Mouse (Mus musculus) left cerebral cortex, postnatal 10 days (tissue): Measurements from ENCODE around the gene Hmgb2. TPM values are rescaled to one million over a fixed set of nuclear protein-coding genes. Genes with fewer than 3 reads are reported as not detected.

Source experiments
- DNase-seq, 2 experiments: peaks; one replicate each; pipeline ENCODE4 v3.0.0; 2021 to 2022; ENCODE audit warnings: low spot score in 2 of 2, mixed read lengths in 1 of 2; ENCODE audit errors: extremely low spot score in 1 of 2
- intact Hi-C: fragments of 180-260 bp; cut with DNase I; formaldehyde crosslinking; loops from one replicate; pipeline ENCODE4 v1.15.1; 2025
- total RNA-seq, 2 experiments: library from RNA; stranded (reverse); gene quantifications; 2 replicates each; pipeline ENCODE4 v1.2.3; 2021

Gene Hmgb2
- 10 to 100 TPM; 13.1 to 15.5 TPM for total RNA-seq

GRCm38 (mm10) chr8:57511316-57512118, at the start of gene Hmgb2:
Gene Hmgb2 (plus strand): TSS chr8:57511907.
- peak; percentile 100 for DNase-seq
- intact Hi-C loops, result no loop called here

- intact Hi-C loops, result no loop called here
- DNase-seq, result no peak
Measured at GRCm38 (mm10) chr8:57462839-57463238, 48.9 kb upstream of the Hmgb2 start.

GRCm38 (mm10) chr8:57463757-57464156, 48.0 kb upstream of the Hmgb2 start:
- DNase-seq, result no peak
- intact Hi-C loops, result no loop called here

- peak in 1 of 2 experiments; percentile 25 for DNase-seq
- intact Hi-C loops, result no loop called here
Measured at GRCm38 (mm10) chr8:57468624-57469023, 43.1 kb upstream of the Hmgb2 start.

GRCm38 (mm10) chr8:57470863-57471262, 40.8 kb upstream of the Hmgb2 start:
- DNase-seq, result no peak
- intact Hi-C loops, result no loop called here

- no peak for DNase-seq
- intact Hi-C loops, result no loop called here
Measured at GRCm38 (mm10) chr8:57473751-57474150, 38.0 kb upstream of the Hmgb2 start.

GRCm38 (mm10) chr8:57478406-57478805, 33.3 kb upstream of the Hmgb2 start:
- intact Hi-C loops, result no loop called here
- no peak for DNase-seq

GRCm38 (mm10) chr8:57479700-57480099, 32.0 kb upstream of the Hmgb2 start:
- intact Hi-C loops, result no loop called here
- no peak for DNase-seq

- intact Hi-C loops, result no loop called here
- no peak for DNase-seq
Measured at GRCm38 (mm10) chr8:57480606-57481005, 31.1 kb upstream of the Hmgb2 start.

GRCm38 (mm10) chr8:57486491-57487440, 24.9 kb upstream of the Hmgb2 start:
- intact Hi-C loops, result loop anchor here (5.0 kb wide), 2 partner anchors 46 to 54 kb away; no protein-coding TSS in a partner anchor
- DNase-seq, result peak; percentile 25 to 65

GRCm38 (mm10) chr8:57487441-57488155, 24.1 kb upstream of the Hmgb2 start, which contains the start of gene Sap30:
Gene Sap30 (minus strand): TSS chr8:57487860.
- peak; percentile 95 to 98 for DNase-seq
- intact Hi-C loops, result loop anchor here (5.0 kb wide), 2 partner anchors 45 to 55 kb away; no protein-coding TSS in a partner anchor

- DNase-seq, result peak; percentile 15 to 62
- intact Hi-C loops, result loop anchor here (5.0 kb wide), 2 partner anchors 44 to 56 kb away; no protein-coding TSS in a partner anchor
Measured at GRCm38 (mm10) chr8:57488312-57488765, 23.4 kb upstream of the Hmgb2 start.

GRCm38 (mm10) chr8:57489366-57489765, 22.3 kb upstream of the Hmgb2 start:
- DNase-seq, result no peak
- intact Hi-C loops, result loop anchor here (5.0 kb wide), 2 partner anchors 43 to 57 kb away; no protein-coding TSS in a partner anchor

- DNase-seq, result no peak
- intact Hi-C loops, result loop anchor here (5.0 kb wide), 2 partner anchors 42 to 58 kb away; no protein-coding TSS in a partner anchor
Measured at GRCm38 (mm10) chr8:57489896-57490295, 21.8 kb upstream of the Hmgb2 start.

GRCm38 (mm10) chr8:57491873-57492272, 19.8 kb upstream of the Hmgb2 start:
- DNase-seq, result no peak
- intact Hi-C loops, result no loop called here

- DNase-seq, result no peak
- intact Hi-C loops, result no loop called here
Measured at GRCm38 (mm10) chr8:57498494-57498846, 13.2 kb upstream of the Hmgb2 start.

GRCm38 (mm10) chr8:57498847-57499511, 12.7 kb upstream of the Hmgb2 start:
- peak; percentile 17 to 75 for DNase-seq
- intact Hi-C loops, result no loop called here

GRCm38 (mm10) chr8:57503641-57504040, 8.1 kb upstream of the Hmgb2 start:
- DNase-seq, result peak; percentile 17 to 48
- intact Hi-C loops, result no loop called here
